Mouse (Mus musculus): ENCODE results near the gene Prdm5.

The Prdm5 gene

DNA sequence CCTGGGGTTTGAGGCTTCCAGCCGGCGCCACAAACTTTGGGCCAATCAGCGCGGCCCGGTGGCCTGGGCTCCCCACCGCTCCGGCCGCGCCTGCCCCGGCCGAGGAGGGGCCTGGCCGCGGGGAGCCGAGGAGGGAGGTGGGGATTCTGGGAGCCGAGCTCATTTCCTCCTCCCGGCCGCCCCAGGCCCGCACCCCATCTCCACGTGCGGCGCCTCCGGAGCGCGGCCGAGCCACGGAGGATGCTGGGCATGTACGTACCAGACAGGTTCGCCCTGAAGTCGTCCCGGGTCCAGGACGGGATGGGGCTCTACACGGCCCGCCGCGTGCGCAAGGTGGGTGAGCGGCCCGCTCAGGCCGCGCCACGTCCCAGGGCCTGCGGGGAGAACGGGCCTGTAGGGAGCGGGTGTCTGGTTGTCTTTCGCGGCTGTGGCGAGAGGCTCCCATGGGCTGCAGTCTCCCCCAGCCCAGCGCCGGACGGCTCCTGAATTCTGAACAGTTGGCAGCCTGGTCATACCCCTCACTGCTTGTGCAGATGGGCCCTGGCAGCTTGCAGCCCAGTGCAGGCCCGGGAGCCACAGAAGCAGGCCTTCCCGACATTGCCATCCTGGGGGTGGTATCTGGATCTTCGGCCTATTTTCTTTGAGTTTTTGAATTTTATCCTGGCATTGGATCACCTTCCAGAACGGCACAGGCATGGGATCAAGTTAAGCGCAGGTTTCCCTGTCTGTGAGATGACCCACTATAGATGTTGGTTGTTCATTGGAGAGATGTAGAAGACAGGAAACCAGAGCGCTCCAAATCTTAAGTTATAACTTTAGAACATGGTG, at the start of gene Prdm5:
Prdm5 (plus strand) TSS at position 128 of the 828 bp plus-strand sequence.
- DNase-seq (ENCODE audit: low spot score), result no peak

DNA sequence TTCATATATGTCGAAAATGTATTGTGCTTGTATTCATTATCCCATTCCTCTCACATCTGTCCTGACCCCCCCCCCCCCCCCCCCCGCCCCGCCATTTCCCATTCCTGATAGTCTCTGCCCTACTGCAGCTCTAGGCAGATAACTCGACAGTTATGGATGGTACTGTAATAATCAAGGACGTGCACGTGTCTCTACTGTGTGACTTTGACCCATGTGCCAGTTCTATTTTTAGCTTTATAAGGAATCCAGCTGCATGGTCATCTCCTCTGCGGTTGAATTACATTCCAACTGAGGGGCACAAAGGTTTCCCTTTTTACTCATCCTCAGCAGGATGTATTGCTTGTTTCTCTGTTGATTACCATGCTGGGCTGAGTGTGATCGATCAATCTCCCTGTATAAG, 39.3 kb upstream of the Prdm5 start:
- no peak for DNase-seq (ENCODE audit: low spot score)

DNA sequence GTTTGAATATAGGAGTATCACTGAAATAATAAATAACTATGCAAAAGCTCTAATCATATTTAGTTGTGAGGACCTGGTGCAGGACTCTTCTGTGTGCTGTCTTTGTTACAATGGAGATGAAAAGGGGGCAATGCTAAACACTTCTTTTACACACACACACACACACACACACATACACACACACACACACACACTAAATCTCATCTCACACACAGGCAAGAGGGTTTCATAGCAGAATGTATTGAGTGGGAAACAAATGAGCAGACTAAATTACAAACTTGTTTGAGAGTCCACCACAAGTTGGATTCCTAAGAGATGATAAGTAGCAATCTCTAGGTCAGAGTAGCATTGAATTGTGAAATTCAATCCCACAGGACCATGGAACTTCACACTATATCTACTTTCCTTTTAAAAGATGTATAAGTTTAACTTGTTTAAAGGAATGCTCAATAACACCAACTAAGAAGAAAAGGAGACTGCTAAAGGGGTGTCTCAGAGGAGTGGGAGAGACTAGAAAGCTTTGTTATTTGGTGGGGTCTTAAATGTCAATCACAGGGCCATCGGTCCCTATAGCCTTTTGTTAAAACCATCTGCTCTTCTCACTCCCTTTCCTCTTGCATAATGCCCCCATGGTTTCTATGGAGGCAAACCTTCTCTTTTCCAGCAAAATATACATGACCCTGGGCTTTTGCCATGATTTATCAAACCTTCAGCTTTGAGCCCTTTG, 35.5 kb upstream of the Prdm5 start:
- no peak for DNase-seq (ENCODE audit: low spot score)

GRCm38 (mm10) chr6:65743871-65744202, 35.0 kb upstream of the Prdm5 start:
- DNase-seq (ENCODE audit: low spot score), result no peak

- DNase-seq (ENCODE audit: low spot score), result no peak
These were observed 20.6 kb upstream of the Prdm5 start for GRCm38 (mm10) chr6:65758214-65758613.

DNA sequence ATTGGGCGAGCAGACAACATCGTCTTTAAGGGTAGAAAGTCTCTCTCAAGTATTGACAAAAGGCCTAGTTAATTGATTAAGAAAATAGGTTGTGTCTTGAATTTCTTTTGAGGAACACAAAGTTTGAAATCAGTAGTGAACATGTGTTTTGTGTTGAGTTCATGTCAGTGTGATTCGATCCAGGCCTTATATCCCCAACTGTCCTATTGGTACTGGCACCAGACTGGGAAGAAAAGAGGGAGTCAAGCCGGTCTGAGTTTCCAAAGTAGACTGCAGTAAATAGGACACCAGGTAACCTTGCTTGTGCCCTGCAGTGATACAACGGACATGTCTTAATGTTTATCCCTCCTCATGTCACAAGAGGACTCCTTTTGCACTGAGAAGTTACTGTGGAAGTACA, 19.6 kb upstream of the Prdm5 start:
- DNase-seq (ENCODE audit: low spot score), result no peak

- DNase-seq (ENCODE audit: low spot score), result no peak
These were observed 18.7 kb upstream of the Prdm5 start for GRCm38 (mm10) chr6:65760073-65760472.

DNA sequence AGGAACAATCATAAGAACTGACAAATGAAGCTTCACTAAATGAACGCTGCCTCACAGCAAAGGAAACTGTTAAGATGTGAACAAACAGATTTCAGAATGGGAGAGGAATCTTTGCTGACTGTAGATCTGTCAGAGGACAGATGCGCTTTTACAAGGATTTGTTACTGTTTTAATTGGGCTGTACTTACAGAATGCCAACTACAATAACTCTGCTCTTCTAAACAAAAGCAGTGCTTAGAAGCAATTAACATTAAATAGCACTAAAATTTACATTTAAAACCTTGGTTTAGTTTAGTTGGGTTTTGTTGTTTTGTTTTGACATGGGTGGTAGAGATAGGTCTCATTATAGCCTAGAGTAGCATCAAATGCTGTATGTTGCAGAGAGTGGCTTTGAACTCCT, 14.3 kb upstream of the Prdm5 start:
- DNase-seq (ENCODE audit: low spot score), result no peak

DNA sequence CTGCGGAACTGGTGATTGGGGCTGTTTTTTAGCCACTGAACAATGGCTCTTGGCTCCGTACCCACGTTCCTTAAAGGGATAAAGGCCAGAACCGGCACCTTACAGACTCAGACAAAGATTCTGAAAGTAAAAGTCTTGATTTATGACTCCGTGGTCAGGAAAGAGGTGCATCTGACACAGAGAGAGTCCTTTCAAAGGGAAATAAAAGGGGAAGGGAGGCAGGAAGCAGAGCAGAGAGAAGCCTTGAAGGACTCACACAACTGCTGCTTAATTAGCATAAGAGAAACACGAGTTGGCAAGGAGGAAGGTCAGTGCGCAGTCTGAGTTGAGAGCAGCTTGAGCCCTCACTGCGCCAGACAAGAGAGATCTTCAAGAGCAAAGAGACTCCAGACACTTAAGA, 13.7 kb upstream of the Prdm5 start:
- no peak for DNase-seq (ENCODE audit: low spot score)

DNA sequence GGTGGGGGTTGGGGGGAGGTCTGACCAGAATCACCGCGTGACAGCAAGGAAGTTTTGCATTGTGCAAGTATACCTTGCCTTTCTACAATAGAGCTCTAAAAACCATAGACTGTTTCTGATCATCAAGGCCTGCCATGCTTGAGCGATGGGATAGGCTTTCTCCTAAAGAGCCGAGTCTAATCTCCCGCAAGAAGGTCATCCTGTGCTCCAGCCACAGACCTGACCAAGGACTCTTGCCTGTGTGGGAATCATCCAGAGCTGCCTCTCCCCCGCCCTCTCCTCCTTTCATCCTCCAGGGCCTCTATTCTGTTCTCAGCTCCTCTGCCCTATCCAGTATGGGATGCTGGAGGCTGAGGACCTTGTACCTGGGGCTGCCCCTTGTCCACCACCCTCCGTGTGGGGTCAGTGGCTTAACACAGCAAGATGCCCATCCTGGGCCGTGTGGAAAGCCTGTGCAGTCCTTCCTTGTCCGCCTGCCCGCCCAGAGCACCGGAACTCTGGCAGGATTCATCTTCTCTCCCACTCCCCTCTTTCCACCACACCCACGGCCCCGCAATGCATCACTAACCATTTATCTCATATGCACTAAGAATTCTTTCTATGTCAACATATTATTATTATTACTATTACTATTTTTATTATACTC, 12.9 kb upstream of the Prdm5 start:
- no peak for DNase-seq (ENCODE audit: low spot score)

- no peak for DNase-seq (ENCODE audit: low spot score)
These were observed 10.9 kb upstream of the Prdm5 start for GRCm38 (mm10) chr6:65767911-65768310.

DNA sequence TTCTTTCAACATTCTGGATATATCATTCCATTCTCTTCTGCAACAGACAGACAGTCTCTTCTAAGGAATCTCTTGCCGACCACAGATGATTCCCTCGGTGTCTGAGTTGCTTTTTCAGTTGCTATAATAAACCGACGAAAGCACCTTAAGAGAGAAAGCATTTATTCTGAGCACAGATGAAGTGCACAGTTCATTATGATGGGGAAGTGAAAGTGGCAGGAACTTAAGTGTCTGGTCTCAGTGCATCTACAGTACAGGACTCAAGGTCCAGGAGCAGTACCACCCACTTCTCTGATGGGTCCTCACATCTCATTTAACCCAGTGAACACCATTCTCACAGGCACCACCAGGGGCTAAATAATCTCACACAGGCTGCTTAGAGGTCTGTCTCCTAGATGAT, 5.2 kb upstream of the Prdm5 start:
- DNase-seq (ENCODE audit: low spot score), result no peak

DNA sequence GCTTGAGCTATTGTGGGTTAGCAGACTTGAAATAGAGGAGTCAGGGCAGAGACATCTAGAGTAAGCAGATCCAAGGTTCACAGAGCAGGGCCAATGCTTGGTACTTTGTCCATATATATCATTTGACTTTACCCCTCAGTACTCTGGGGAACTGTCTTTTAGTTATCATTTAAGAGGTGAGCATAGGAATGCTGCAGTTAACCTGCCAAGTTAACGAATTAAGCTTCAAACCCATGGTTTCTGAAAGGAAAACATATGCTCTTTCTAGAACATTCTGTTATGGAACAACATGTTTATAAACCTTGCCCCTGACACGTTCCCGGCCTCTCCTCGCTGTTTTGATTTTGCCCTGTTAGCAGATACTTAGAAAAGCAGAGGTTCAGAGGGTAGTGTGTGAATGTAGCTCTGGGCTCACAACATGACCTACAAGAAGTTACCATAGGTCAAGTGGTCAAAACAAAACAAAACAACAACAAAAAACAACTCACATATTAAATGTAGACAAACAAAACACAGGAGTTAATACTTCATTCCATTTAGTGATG, 973 bp downstream of the Prdm5 start:
- DNase-seq (ENCODE audit: low spot score), result no peak

GRCm38 (mm10) chr6:65781441-65781840, 2.7 kb downstream of the Prdm5 start:
- no peak for DNase-seq (ENCODE audit: low spot score)

DNA sequence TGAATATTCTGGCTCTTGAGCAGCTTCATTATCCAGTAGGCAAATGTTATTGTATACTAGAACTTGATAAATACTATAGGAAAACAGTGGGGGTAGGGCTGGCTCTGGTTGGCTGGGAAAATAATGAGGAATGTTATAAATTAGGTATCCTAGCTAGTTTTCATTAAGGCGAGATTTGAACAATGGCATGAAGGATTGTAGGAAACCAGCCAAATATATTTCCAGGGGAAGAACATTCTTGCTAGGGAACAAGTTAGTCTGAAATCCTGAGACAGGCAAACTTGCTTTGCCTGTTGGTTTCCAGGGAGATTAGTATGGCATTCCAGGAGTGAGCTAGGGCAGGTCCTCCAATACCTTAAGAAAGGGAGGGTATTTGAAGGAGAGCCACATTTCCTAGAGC, 4.9 kb downstream of the Prdm5 start:
- DNase-seq (ENCODE audit: low spot score), result no peak

- no peak for DNase-seq (ENCODE audit: low spot score)
These were observed 14.1 kb downstream of the Prdm5 start for GRCm38 (mm10) chr6:65792923-65793322.

GRCm38 (mm10) chr6:65796552-65796951, 17.8 kb downstream of the Prdm5 start:
- no peak for DNase-seq (ENCODE audit: low spot score)

DNA sequence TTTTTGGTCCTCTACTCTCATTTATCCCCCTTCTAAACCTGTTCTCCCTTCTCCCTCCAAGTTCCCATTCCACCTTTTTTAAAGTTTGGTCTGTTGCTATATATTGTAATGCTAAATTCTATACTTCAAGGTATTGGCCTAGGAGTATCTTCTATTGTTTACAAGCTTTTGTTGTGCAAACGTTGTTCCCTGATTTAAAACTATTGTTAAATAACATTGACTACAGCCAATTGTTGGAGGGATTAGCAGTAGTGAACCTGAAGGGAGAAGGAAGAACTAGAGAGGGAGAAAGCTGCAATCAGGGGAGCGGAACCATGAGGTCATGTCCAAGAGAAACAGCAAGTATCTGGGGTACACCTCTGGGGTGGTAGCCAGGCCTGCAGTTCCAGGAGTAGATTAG, 18.5 kb downstream of the Prdm5 start:
- no peak for DNase-seq (ENCODE audit: low spot score)

- no peak for DNase-seq (ENCODE audit: low spot score)
These were observed 19.6 kb downstream of the Prdm5 start for GRCm38 (mm10) chr6:65798390-65798789.

GRCm38 (mm10) chr6:65811685-65812084, 32.9 kb downstream of the Prdm5 start:
- no peak for DNase-seq (ENCODE audit: low spot score)

DNA sequence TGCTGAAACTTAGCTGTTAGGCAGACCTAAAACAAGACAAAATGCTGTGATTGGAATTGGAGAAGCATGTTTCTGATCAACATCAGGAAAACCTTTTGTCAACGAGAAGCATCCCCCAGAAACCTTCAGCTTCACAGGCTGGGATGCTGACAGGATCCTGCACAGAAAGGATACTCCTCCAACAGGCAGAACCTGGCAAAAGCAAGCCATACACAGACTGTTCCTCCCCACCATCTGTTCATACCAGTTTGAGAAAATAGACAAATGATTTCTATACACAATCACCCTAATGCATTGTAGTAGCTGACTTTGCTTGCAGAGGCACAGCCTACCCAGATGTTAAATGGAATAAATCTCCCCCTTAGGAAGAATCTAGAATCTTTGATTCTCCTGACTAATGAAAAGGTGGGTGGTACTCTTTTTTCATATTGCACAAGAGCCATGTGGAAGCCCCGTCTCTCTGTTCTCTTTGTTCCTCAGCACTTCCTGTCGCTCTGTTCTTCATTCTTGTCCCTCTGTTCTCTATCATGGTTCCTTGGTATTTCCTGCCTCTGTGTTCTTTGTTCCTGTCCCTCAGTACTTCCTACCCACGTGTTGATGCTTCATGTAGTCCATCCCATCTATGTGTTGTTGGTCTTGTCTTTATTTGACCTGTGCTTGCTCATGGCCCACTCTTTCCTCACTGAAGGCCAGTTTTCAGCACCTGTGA, 39.4 kb downstream of the Prdm5 start:
- DNase-seq (ENCODE audit: low spot score), result no peak

GRCm38 (mm10) chr6:65828656-65829055, 49.9 kb downstream of the Prdm5 start:
- no peak for DNase-seq (ENCODE audit: low spot score)

Data from MN1 (cell line).